Mouse (Mus musculus) G1E (cell line): Measurements from ENCODE around the gene Coro1c.

ENCODE experiments used
- CTCF ChIP-seq: IDR thresholded peaks from 2 replicates; pipeline ENCODE4 v1.5.1; 2012; ENCODE audit warnings: low read depth, low read length, inconsistent platforms, mixed read lengths
- GATA1 ChIP-seq: IDR thresholded peaks from 2 replicates; pipeline ENCODE4 v1.6.1; 2012; ENCODE audit warnings: borderline replicate concordance, low read length, inconsistent platforms, mixed read lengths
- GATA2 ChIP-seq: IDR thresholded peaks from 2 replicates; pipeline ENCODE4 v1.6.1; 2012; ENCODE audit warnings: low read depth, low read length, inconsistent platforms, borderline replicate concordance
- TAL1 ChIP-seq: conservative IDR thresholded peaks from 2 replicates; pipeline ENCODE4 v1.6.1; 2012; ENCODE audit warnings: low read depth, low read length, inconsistent platforms, mixed read lengths

- TF ChIP-seq GATA1: no peak
- TF ChIP-seq CTCF: no peak
- no peak for TF ChIP-seq TAL1
- no peak for TF ChIP-seq GATA2
Measured at GRCm38 (mm10) chr5:113950133-113950532, 41.6 kb upstream of the Coro1c start.
